Mouse (Mus musculus) G1E-ER4 (cell line): Measurements from ENCODE around the gene Vgf. TPM values are rescaled to one million over a fixed set of nuclear protein-coding genes. Genes with fewer than 3 reads are reported as not detected.

ENCODE experiments used
- GATA1 ChIP-seq: IDR thresholded peaks from one replicate; pipeline ENCODE4 v1.8.0; 2012; ENCODE audit warnings: low read length, inconsistent platforms
- polyA plus RNA-seq: library from polyadenylated mRNA; stranded (reverse); fragments of >175 nt; gene quantifications from 2 replicates; pipeline ENCODE4 v1.2.3, GENCODE M21; 2012

The Vgf gene
- polyA plus RNA-seq, 1 experiment = 0.65 TPM

DNA sequence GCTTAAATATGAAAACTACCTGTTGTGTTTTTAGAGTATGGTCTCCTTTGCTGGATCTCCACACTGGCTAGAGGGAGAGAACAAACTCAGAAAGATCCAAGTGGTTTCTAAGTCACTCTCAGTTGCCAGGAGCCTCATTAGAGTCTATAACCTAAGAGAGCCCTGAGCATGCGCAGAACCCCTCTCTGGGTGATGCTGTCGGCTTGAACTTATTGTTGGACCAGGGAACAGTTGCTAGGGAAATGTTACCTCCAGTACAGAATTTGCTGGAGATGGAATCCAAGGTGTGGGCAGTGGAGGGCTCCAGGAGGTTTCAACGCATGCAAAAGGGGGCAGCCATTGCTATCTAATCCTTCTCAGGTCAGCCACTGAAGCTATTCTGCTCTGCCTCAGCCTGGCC, 1.9 kb upstream of the Vgf start:
- no peak for TF ChIP-seq GATA1

DNA sequence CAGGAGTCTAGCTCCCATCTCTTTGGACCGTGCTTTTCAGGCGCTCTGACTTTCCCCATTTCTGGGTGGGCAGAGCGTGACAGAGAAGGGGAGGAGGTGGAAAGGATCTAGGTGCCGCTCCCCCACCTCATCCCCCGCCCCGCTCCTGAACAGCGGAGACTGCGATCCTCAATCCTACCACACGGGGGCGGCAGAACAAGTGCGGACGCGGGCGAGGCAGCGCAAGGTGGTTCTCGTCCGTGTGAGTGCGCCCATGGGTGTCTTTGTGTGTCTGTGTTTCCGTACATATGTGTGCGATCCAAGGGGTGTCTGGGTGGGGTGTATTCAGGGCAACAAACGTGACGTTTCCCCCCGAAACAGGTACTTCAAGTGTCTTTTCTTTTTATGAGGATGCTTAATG, 1.1 kb upstream of the Vgf start:
- TF ChIP-seq GATA1 = no peak

DNA sequence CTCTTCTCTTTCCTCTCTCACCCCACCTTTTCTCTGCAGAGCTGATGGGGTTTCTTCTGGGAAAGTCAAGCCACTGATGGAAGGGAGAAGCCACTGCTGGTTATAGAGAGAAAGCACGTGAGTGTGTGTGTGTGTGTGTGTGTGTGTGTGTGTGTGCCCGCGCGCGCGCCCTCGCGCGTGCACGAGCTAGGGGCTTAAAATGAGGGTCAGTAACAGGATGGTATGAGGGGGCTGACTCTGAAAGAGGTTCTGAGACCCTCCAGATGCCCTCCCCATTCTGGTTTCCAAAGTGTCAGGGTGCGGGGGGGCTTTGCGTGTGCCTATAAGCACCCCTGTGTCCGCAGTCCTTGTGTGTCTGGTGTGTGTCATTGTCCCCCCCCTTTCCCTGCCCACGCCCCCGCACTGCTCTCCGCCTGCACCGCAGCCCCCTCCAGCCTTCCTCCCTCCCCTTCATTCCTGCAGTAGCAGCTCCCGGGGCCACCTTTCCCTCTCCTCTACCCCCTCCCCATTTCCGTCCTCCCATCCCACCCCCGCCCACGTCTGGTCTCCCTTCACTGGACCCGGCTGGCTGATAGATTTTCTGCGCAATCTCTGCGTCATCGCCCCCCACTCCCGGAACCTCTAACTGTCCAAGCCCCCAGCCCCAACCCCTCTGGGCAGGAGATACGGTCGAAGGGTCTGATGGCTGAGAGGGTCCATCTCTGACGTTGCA, 2.5 kb downstream of the Vgf start:
- TF ChIP-seq GATA1 = no peak

DNA sequence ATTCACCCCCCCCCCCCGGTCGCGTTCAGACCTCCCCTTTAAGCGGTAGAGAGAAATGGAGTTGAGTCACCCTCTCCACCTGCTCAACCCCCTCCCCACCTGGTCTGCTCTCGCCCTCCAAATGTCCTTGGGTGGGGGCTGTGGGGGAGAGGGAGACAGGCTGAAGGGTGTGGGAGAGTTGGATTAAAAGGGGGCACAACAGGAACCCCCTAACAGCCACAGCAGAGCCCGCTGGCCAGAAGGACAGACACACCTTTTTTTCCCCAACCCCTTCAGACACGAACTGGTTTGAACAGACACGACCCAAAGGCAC, 3.0 kb downstream of the Vgf start:
- TF ChIP-seq GATA1 = no peak

DNA sequence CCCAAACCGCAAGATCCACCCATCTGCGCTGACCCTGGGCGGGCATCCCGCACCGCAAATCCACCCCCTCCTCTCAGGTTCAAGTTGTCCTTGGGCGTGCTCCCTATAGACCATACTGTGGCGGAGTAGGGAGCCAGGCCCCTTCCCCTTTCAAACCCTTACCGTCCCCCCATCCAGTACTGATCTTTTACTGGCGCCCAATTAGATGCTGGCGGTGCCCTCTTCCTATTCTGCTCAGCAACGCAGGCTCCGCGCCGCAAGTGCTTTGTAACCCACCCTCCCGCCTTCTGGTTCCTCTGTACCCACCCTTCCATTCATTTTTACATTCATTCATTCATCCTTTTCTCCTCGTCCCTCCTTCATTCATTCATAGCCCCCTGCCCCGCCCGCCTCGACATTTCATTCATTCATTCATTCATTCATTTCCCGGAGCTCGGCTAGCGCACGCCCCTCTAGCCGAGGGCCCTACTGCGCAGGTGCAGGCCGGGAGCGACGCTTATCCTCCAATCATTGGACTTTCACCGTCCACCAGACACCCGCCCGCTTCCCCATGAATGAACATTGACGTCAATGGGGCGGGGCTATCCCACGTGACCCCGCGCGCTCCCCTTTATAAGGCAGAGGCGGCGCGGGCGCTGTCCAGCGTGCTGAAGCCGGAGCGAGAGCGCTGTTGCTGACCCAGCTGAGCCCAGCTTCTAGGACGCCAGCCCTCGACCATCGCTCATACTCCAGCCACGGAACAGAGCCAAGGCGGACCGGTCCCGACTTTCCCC, 3.6 kb downstream of the Vgf start:
- no peak for TF ChIP-seq GATA1

DNA sequence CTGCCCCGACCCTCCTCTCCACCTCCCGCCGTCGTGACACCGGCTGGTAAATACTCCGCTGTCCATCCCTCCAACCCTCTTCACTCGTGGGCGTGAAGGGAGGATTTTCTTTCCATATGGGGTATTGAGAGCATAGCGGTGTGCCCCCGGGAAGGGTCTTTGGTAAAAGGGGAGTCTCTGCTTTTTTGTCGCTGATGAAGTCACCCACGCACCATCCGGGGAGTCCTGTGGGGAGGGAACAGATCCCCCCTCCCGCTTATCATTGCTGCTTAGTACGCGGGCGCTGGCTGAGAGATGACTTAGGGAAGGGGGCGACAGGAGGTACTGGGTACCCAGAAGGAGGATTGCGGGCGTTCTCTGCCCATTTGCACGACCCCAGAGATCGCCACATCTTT, 4.2 kb downstream of the Vgf start:
- no peak for TF ChIP-seq GATA1

DNA sequence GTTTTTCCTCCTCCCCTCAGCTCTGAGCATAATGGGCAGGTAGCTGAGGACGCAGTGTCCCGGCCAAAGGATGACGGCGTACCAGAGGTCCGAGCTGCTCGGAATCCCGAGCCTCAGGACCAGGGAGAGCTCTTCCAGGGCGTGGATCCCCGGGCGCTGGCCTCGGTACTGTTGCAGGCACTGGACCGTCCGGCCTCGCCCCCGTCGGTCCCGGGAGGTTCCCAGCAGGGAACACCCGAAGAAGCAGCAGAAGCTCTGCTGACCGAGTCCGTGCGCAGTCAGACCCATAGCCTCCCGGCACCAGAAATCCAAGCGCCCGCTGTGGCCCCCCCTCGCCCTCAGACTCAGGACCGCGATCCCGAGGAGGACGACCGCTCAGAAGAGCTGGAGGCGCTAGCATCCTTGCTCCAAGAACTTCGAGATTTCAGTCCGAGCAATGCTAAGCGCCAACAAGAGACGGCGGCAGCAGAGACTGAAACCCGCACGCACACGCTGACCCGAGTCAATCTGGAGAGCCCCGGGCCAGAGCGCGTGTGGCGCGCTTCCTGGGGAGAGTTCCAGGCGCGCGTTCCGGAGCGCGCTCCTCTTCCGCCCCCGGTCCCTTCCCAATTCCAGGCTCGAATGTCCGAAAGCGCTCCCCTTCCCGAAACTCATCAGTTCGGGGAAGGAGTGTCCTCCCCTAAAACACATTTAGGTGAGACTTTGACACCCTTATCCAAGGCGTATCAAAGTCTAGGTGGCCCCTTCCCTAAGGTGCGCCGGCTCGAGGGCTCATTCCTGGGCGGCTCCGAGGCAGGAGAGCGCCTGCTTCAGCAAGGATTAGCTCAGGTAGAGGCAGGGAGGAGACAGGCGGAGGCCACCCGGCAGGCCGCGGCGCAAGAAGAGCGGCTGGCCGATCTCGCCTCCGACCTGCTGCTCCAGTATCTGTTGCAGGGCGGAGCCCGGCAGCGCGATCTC, 5.2 kb downstream of the Vgf start:
- TF ChIP-seq GATA1 = no peak

DNA sequence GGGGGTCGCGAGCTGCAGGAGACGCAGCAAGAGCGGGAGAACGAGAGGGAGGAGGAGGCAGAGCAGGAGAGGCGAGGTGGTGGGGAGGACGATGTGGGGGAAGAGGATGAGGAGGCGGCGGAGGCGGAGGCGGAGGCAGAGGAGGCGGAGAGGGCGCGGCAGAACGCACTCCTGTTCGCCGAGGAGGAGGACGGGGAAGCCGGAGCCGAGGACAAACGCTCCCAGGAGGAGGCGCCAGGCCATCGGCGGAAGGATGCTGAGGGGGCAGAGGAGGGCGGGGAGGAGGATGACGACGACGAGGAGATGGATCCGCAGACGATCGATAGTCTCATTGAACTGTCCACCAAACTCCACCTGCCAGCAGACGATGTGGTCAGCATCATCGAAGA, 5.8 kb downstream of the Vgf start:
- no peak for TF ChIP-seq GATA1

DNA sequence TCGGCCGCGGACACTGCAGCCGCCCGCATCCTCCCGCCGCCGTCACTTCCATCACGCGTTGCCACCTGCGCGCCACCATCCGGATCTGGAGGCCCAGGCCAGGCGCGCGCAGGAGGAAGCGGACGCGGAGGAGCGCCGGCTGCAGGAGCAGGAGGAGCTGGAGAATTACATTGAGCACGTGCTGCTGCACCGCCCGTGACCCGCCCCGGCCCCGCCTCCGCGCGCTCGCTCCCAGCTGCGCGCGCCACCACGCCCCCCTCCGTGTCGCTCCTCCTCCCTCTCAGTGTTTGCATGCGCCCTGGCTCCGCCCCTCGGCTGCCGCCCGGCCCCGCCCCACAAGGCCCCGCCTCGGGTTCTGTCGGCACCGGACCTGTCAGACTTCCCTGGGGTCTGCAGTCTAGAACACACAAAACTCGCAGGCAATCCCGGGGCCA, 6.5 kb downstream of the Vgf start:
- no peak for TF ChIP-seq GATA1

DNA sequence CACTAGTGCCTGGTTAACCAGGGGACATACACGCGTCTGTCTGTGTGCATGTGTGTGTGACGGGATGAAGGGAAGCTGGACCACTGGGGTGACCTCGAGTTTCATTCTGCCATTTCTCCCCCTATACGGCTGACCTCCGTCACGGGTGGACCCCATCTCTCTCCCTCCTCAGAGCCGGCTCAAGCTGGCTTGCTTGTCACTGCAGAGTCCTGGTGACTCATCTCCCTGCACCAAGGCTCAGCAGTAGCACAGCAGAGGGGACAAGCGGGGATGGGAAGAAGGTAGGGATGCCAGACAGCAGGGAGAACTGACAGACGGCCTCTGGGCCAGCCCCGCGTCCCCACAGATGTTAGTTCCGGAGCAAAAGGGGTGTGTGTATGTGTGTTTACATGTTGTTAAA, 10.0 kb downstream of the Vgf start:
- TF ChIP-seq GATA1 = no peak

DNA sequence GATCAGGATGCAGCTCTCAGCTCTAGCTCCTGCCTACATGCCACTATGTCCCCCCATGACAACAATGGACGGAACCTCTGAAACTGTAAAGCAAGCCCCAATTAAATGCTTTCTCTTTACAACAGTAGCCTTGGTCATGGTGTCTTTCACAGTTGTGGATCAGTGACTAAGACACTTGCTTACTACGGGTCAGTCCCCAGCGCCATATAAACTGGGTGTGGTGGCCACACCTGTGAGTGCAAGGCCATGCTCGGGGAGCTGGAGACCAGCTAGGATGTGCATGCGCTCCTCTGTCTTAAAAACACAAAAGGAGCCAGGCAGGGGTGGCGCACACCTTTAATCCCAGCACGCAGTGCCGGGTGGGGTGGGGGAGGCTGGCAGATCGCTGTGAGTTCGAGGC, 13.3 kb downstream of the Vgf start:
- no peak for TF ChIP-seq GATA1

DNA sequence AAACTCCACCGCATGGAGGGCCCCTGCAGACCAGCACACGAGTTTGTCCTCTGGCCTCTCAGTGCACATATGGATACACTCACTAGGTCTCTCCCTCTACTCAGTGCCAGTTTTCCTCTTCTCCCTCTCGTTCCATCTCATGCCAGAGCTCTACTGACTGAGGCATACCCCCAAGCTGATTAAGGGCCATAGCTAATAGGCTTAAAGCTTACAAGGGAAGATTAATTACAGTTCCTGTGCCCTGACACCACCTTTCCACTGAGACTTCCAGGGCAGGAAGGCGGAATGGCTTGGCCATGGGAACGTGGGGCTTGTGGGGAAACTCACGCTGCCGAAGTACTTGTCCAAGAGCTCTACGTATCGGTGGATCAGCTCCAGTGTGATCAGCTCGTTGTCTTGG, 15.2 kb downstream of the Vgf start:
- no peak for TF ChIP-seq GATA1

DNA sequence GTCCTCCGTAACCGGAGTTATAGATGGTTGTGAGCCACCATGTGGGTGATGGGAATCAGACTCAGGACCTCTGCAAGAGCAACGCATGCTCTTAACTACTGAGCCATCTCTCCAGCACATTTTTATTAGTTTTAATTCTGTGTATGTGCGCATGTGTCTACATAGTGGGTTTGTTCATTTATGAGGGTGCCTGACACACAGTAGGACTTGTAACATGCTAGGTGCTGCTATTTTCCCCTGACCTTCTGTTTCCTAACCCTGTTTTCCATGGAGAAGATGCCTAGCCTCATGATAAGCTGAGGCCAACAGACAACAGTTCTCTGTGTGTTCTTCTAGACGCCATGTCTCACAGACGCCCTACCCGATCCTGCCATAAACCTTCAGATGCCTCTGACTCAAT, 17.8 kb downstream of the Vgf start:
- TF ChIP-seq GATA1 = no peak

DNA sequence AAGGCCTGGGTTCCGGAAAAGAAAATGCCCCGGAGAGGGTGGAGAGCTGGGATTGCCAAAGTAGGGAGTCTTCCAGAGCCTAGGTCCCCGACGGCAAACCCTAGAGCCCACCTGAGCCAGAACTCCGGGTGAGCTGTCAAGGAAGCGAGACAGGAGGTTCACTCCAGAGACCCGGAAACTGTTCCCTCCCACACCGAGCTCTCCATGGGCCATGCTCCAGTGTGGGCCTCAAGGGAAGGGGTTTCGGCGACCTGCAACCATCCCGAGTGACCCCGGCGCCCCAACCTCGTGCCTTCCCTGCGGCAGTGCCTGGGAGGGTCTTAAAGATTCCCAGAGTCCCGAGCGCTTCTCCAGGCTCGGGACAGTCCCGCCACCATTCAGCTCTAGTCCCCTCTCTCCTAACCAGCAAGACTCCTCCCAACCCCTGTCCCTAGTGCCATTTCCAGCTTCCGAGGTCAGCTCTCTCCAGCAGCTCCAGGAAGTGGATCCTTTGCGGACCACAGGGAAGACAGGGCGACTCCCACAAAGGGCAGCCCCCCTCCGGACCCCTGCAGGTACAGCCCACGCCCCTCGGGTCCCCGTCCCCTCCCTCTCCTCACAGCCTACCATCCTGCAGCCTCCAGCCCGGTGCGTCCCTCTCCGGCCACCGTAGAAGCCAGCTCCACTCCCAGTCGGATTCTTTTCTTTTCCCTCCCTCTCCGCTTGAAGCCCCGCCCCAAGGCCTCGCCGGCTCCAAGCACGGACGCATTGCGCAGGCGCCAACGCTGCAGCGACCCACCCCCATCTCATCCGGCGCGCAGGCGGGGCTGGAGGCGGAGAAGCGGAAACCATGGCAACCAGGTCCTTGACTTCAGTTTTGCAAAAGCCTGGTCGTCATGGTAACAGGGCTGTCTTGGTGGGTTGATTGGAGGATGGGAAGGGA, 19.5 kb downstream of the Vgf start, which contains the start of gene Ap1s1:
Gene Ap1s1, minus strand, starts transcription at position 734 of the 922 bp plus-strand sequence.
- TF ChIP-seq GATA1 = no peak

DNA sequence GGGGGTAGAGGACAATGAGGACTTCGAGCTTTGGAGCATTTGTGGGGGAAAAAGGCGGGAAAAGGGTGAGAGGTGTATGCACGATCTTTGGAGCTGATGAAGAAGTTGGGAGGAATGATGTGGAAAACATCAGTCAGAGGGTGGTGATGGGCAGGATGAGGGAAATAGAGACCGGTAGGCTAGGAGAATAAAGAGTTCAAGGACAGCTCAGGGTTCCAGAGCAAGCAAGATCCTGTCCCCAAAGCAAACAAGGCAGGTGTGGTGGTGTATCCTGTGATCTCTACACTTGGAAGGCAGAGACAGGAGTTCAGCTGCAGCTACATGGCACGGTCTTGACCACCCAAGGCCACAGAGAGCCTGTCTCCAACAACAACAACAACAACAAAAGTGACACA, 20.1 kb downstream of the Vgf start:
- no peak for TF ChIP-seq GATA1
